Mouse (Mus musculus) thymus, adult 2 months (tissue): ENCODE data around the gene Snx3.

ENCODE experiments used
- CTCF ChIP-seq: fragments of 200-500 bp; IDR thresholded peaks from 2 replicates; pipeline ENCODE4 v1.5.1; 2012; ENCODE audit warnings: mild to moderate bottlenecking, control low read depth, low read length, moderate library complexity, borderline replicate concordance; ENCODE audit not compliant: control insufficient read depth, poor library complexity, insufficient read depth; ENCODE audit errors: extremely low read depth
- POLR2A ChIP-seq: fragments of 200-500 bp; IDR thresholded peaks from 2 replicates; pipeline ENCODE4 v1.6.1; 2012; ENCODE audit warnings: mild to moderate bottlenecking, low read length, control low read depth, moderate library complexity; ENCODE audit not compliant: control insufficient read depth, poor library complexity, insufficient read depth; ENCODE audit errors: extremely low read depth

- TF ChIP-seq CTCF = no peak
- TF ChIP-seq POLR2A = no peak
Observed at GRCm38 (mm10) chr10:42522912-42523311, 21.1 kb downstream of the Snx3 start.
